Mouse (Mus musculus): Measurements from ENCODE around the gene Gm11549. TPM values are rescaled to one million over a fixed set of nuclear protein-coding genes. Genes with fewer than 3 reads are reported as not detected.

Gm11549 gene
- polyA plus RNA-seq, 2 experiments, result 0.01 TPM; not detected in 1

DNA sequence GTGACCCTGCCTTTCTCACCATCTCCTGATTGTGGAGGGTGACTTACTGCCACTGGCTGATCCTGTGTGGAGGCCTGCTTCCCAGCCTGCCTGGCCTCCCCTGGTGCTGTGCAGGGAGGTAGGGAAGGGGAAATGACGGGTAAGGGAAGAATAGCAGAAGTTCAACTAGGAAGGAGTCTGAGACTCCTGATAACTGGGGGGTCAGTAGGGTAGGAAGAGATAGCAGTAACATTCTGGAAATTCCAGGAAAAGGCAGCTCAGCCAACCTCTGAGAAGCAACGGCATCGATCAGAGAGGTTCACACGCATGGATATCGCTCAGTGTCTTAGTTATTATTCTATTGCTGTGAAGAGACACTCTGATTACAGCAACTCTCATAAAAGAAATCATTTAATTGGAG lies 30.1 kb downstream of the Gm11549 start:
- H3K4me2 ChIP-seq (ENCODE audit: low read depth), result no peak overlapping the region
- no peaks in the 10 kb centered on the region for H3K36me3 ChIP-seq (replicated peaks; ENCODE audit: control insufficient read depth, insufficient read depth, low read depth)
- H3K27ac ChIP-seq, result no peak overlapping the region
- no peaks in the 10 kb centered on the region for H3K27me3 ChIP-seq (ENCODE audit: control insufficient read depth, insufficient read depth, low read length)
- 25% methylated on average over 5 of the region's 5 CpGs for WGBS (ENCODE audit: insufficient replicate concordance)
- no peak overlapping the region for H3K9ac ChIP-seq (replicated peaks)
- no peak overlapping the region for H3K4me3 ChIP-seq (ENCODE audit: insufficient read depth in 1 of 2, low read depth in 2 of 2, low read length in 2 of 2)
- peaks cover 0 to 2% of the 10 kb centered on the region in 2 experiments; a peak in 1 of 4 replicates for H3K4me1 ChIP-seq (replicated peaks; ENCODE audit: control insufficient read depth in 2 of 2, insufficient read depth in 2 of 2, low read length in 1 of 2)
- ATAC-seq (ENCODE audit: insufficient read depth), result no peak
- no peak for TF ChIP-seq CTCF (IDR thresholded peaks at IDR 0.05; ENCODE audit: low read depth)
- TF ChIP-seq EP300 (IDR thresholded peaks at IDR 0.05; ENCODE audit: low read depth), result no peak
- DNase-seq (ENCODE audit: low read depth in 3 of 3, low spot score in 3 of 3), result no peak
- no peaks in the 10 kb centered on the region for H3K9me3 ChIP-seq (ENCODE audit: control insufficient read depth, low read length)

DNA sequence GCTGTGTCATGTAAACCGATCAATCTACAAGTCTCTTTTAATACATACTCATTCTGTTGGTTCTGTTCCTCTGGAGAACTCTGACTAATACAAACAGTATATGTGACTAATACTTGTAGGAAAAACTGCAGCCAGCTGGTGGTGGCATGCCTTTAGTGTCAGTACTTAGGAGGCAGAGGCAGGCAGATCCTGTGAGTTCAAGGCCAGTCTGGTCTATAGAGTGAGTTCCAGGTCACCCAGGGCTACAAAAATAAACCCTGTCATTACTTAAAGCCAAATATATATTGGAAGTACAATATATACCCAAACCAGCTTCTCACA lies 32.1 kb downstream of the Gm11549 start:
- no peak for ATAC-seq (ENCODE audit: insufficient read depth)
- Histone ChIP-seq H3K27ac (no peak overlapping the region), H3K9ac (replicated peaks) (no peak overlapping the region), H3K9me3 (ENCODE audit: control insufficient read depth, low read length) (no peaks in the 10 kb centered on the region), H3K4me1 (replicated peaks; ENCODE audit: control insufficient read depth in 2 of 2, insufficient read depth in 2 of 2, low read length in 1 of 2) (peaks cover 0 to 2% of the 10 kb centered on the region in 2 experiments; a peak in 1 of 4 replicates), H3K36me3 (replicated peaks; ENCODE audit: control insufficient read depth, insufficient read depth, low read depth) (no peaks in the 10 kb centered on the region), H3K27me3 (ENCODE audit: control insufficient read depth, insufficient read depth, low read length) (no peaks in the 10 kb centered on the region), H3K4me3 (ENCODE audit: insufficient read depth in 1 of 2, low read depth in 2 of 2, low read length in 2 of 2) (no peak overlapping the region), H3K4me2 (ENCODE audit: low read depth) (no peak overlapping the region)
- no peak for DNase-seq (ENCODE audit: low read depth in 3 of 3, low spot score in 3 of 3)
- no peak for TF ChIP-seq CTCF (IDR thresholded peaks at IDR 0.05; ENCODE audit: low read depth)
- TF ChIP-seq EP300 (IDR thresholded peaks at IDR 0.05; ENCODE audit: low read depth), result no peak
- 76% methylated on average over 1 of the region's 1 CpGs for WGBS (ENCODE audit: insufficient replicate concordance)

DNA sequence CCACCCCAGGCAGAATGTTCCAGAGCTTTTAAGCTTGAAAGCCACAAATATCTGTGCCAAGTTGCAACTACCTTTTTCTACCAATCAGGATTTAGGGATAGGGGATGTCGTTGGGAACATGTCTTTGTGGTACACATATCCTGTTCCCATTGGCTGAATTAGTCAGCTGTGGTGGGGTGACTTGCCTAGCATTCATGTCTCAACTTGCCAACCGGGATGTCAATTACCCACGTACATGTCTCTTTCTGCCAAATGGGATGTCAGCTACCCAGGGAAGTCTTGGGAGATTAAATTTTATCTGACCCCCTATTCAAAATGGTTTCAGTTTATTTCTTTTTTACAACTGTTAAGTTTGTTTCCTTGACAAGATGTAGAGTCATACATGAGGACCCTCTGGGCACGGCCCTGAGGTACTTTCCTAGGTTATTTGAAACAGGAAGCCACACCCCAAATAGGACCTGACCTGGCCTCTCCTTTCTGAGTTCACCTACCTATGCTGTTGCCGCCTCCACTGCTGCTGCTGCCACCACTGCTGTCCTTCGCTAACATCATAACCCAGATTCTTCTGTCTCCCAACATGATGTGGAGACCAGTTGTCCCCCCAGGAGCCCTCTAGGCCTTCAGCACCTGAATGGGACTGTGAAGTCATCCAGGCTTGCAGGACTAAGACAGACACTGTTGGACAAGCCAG lies 32.6 kb downstream of the Gm11549 start:
- Histone ChIP-seq H3K27me3 (ENCODE audit: control insufficient read depth, insufficient read depth, low read length) (no peaks in the 10 kb centered on the region), H3K9me3 (ENCODE audit: control insufficient read depth, low read length) (no peaks in the 10 kb centered on the region), H3K27ac (no peak overlapping the region), H3K4me2 (ENCODE audit: low read depth) (no peak overlapping the region), H3K4me1 (replicated peaks; ENCODE audit: control insufficient read depth in 2 of 2, insufficient read depth in 2 of 2, low read length in 1 of 2) (peaks cover 0 to 2% of the 10 kb centered on the region in 2 experiments; a peak in 1 of 4 replicates), H3K4me3 (ENCODE audit: insufficient read depth in 1 of 2, low read depth in 2 of 2, low read length in 2 of 2) (no peak overlapping the region), H3K36me3 (replicated peaks; ENCODE audit: control insufficient read depth, insufficient read depth, low read depth) (no peaks in the 10 kb centered on the region), H3K9ac (replicated peaks) (no peak overlapping the region)
- ATAC-seq (ENCODE audit: insufficient read depth), result no peak
- TF ChIP-seq EP300 (IDR thresholded peaks at IDR 0.05; ENCODE audit: low read depth) (no peak), CTCF (IDR thresholded peaks at IDR 0.05; ENCODE audit: low read depth) (no peak)
- no peak for DNase-seq (ENCODE audit: low read depth in 3 of 3, low spot score in 3 of 3)
- WGBS (ENCODE audit: insufficient replicate concordance), result 54% methylated on average over 6 of the region's 6 CpGs

DNA sequence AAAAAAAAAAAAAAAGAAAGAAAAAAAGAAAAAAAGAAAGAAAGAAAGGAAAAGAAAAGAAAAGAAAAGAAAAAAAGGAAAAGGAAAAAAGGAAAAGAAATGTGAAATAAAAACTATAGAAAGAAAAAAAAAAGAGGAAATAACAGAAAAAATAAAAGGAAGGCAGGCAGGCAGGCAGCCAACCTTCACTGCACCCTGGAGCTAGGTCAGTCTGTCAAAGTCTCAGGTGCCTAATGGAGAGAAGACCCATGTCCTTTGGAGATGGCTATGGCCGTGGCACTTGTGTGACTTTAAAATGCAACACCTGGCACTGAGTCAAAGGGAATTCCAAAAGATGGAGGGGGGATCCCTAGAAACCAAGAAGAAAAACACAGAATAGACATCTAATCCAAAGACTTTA lies 33.2 kb downstream of the Gm11549 start:
- peaks cover 0 to 2% of the 10 kb centered on the region in 2 experiments; a peak in 1 of 4 replicates for H3K4me1 ChIP-seq (replicated peaks; ENCODE audit: control insufficient read depth in 2 of 2, insufficient read depth in 2 of 2, low read length in 1 of 2)
- H3K9me3 ChIP-seq (ENCODE audit: control insufficient read depth, low read length), result no peaks in the 10 kb centered on the region
- H3K27ac ChIP-seq, result no peak overlapping the region
- H3K4me2 ChIP-seq (ENCODE audit: low read depth), result no peak overlapping the region
- no peaks in the 10 kb centered on the region for H3K27me3 ChIP-seq (ENCODE audit: control insufficient read depth, insufficient read depth, low read length)
- no peaks in the 10 kb centered on the region for H3K36me3 ChIP-seq (replicated peaks; ENCODE audit: control insufficient read depth, insufficient read depth, low read depth)
- DNase-seq (ENCODE audit: low read depth in 3 of 3, low spot score in 3 of 3), result no peak
- WGBS (ENCODE audit: insufficient replicate concordance), result 64% methylated on average over 1 of the region's 1 CpGs
- no peak for ATAC-seq (ENCODE audit: insufficient read depth)
- H3K9ac ChIP-seq (replicated peaks), result no peak overlapping the region
- no peak for TF ChIP-seq CTCF (IDR thresholded peaks at IDR 0.05; ENCODE audit: low read depth)
- TF ChIP-seq EP300 (IDR thresholded peaks at IDR 0.05; ENCODE audit: low read depth), result no peak
- no peak overlapping the region for H3K4me3 ChIP-seq (ENCODE audit: insufficient read depth in 1 of 2, low read depth in 2 of 2, low read length in 2 of 2)

DNA sequence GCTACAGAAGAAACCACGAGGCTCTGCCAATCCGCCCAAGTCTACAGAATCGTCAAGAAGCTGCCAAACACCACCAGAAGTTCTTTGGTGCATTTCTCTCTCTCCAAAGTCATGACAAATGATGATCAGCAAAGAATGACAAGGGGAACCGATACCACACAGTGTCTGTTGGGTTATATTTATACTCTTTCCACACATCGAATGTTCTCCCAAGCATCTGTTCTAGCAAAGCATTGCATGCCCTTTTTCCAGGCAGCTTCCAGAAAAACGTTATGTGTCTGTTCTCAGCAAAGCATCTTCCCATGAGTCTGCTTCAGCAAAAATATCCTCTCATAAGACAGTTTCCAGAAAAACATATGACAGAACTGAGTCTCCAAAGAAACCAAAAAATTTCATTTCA lies 34.7 kb downstream of the Gm11549 start:
- Histone ChIP-seq H3K9ac (replicated peaks) (no peak overlapping the region), H3K4me3 (ENCODE audit: insufficient read depth in 1 of 2, low read depth in 2 of 2, low read length in 2 of 2) (no peak overlapping the region), H3K36me3 (replicated peaks; ENCODE audit: control insufficient read depth, insufficient read depth, low read depth) (no peaks in the 10 kb centered on the region), H3K9me3 (ENCODE audit: control insufficient read depth, low read length) (no peaks in the 10 kb centered on the region), H3K27ac (no peak overlapping the region), H3K27me3 (ENCODE audit: control insufficient read depth, insufficient read depth, low read length) (no peaks in the 10 kb centered on the region), H3K4me1 (replicated peaks; ENCODE audit: control insufficient read depth in 2 of 2, insufficient read depth in 2 of 2, low read length in 1 of 2) (peaks cover 0 to 3% of the 10 kb centered on the region in 2 experiments; a peak in 1 of 4 replicates), H3K4me2 (ENCODE audit: low read depth) (no peak overlapping the region)
- TF ChIP-seq CTCF (IDR thresholded peaks at IDR 0.05; ENCODE audit: low read depth) (no peak), EP300 (IDR thresholded peaks at IDR 0.05; ENCODE audit: low read depth) (no peak)
- 56% methylated on average over 6 of the region's 6 CpGs for WGBS (ENCODE audit: insufficient replicate concordance)
- no peak for DNase-seq (ENCODE audit: low read depth in 3 of 3, low spot score in 3 of 3)
- no peak for ATAC-seq (ENCODE audit: insufficient read depth)
